Mouse (Mus musculus): ENCODE results near the gene Adgre4.
A peak's percentile ranks its signal among the peaks of the same experiment; 100 is the strongest.
"Not testable (repeated sequence)": the region's sequence is repeated elsewhere in the genome, so short reads cannot be mapped to it uniquely, and the experiment has no call there.

Adgre4 gene

GRCm38 (mm10) chr17:55749786-55750185, at the start of gene Adgre4:
TSS of gene Adgre4 (plus strand) at chr17:55749984.
- DNase-seq (ENCODE audit: low spot score in 2 of 2), result no peak

- DNase-seq (ENCODE audit: low spot score in 2 of 2), result peak in 1 of 2 experiments; percentile 80
Measured at GRCm38 (mm10) chr17:55702161-55702820, 47.5 kb upstream of the Adgre4 start.

- DNase-seq (ENCODE audit: low spot score in 2 of 2), result no peak
Measured at GRCm38 (mm10) chr17:55702865-55703264, 46.9 kb upstream of the Adgre4 start.

GRCm38 (mm10) chr17:55711984-55712811, 37.6 kb upstream of the Adgre4 start, which contains the start of gene Pot1b:
TSS of gene Pot1b (minus strand) at chr17:55712628.
- DNase-seq (ENCODE audit: low spot score in 2 of 2), result peak; percentile 83 to 96

GRCm38 (mm10) chr17:55721270-55721669, 28.5 kb upstream of the Adgre4 start:
- DNase-seq (ENCODE audit: low spot score in 2 of 2), result no peak

GRCm38 (mm10) chr17:55722250-55722649, 27.5 kb upstream of the Adgre4 start:
- no peak for DNase-seq (ENCODE audit: low spot score in 2 of 2)

- DNase-seq (ENCODE audit: low spot score in 2 of 2), result no peak
Measured at GRCm38 (mm10) chr17:55726193-55726592, 23.6 kb upstream of the Adgre4 start.

- no peak for DNase-seq (ENCODE audit: low spot score in 2 of 2)
Measured at GRCm38 (mm10) chr17:55736675-55737074, 13.1 kb upstream of the Adgre4 start.

GRCm38 (mm10) chr17:55751170-55751569, 1.4 kb downstream of the Adgre4 start:
- no peak for DNase-seq (ENCODE audit: low spot score in 2 of 2)

- DNase-seq (ENCODE audit: low spot score in 2 of 2), result no peak
Measured at GRCm38 (mm10) chr17:55813642-55814041, 63.9 kb downstream of the Adgre4 start.

GRCm38 (mm10) chr17:55816853-55817252, 67.1 kb downstream of the Adgre4 start:
- no peak for DNase-seq (ENCODE audit: low spot score in 2 of 2)

GRCm38 (mm10) chr17:55821566-55821965, 71.8 kb downstream of the Adgre4 start:
- DNase-seq (ENCODE audit: low spot score in 2 of 2), result no peak

GRCm38 (mm10) chr17:55843067-55843466, 93.3 kb downstream of the Adgre4 start:
- no peak for DNase-seq (ENCODE audit: low spot score in 2 of 2)

GRCm38 (mm10) chr17:55877184-55877583, 127.4 kb downstream of the Adgre4 start:
- no peak for DNase-seq (ENCODE audit: low spot score in 2 of 2)

- DNase-seq (ENCODE audit: low spot score in 2 of 2), result not testable (repeated sequence)
Measured at GRCm38 (mm10) chr17:55878282-55878635, 128.5 kb downstream of the Adgre4 start.

GRCm38 (mm10) chr17:55878636-55879369, 129.0 kb downstream of the Adgre4 start, which contains the start of gene Zfp119a:
TSS of gene Zfp119a (minus strand) at chr17:55878930.
- peak; percentile 80 to 87 for DNase-seq (ENCODE audit: low spot score in 2 of 2)

GRCm38 (mm10) chr17:55883631-55884030, 133.8 kb downstream of the Adgre4 start:
- no peak for DNase-seq (ENCODE audit: low spot score in 2 of 2)

- no peak for DNase-seq (ENCODE audit: low spot score in 2 of 2)
Measured at GRCm38 (mm10) chr17:55884912-55885311, 135.1 kb downstream of the Adgre4 start.

- DNase-seq (ENCODE audit: low spot score in 2 of 2), result peak in 1 of 2 experiments; percentile 44
Measured at GRCm38 (mm10) chr17:55892406-55892955, 142.7 kb downstream of the Adgre4 start.

- DNase-seq (ENCODE audit: low spot score in 2 of 2), result no peak
Measured at GRCm38 (mm10) chr17:55903087-55903486, 153.3 kb downstream of the Adgre4 start.
